Mouse (Mus musculus) urinary bladder, postnatal 0 days (tissue): Measurements from ENCODE around the gene Plekhf1. TPM values are rescaled to one million over a fixed set of nuclear protein-coding genes. Genes with fewer than 3 reads are reported as not detected.

Source experiments
- polyA plus RNA-seq: library from polyadenylated mRNA; unstranded; fragments of >200 nt; fragmentation: Nextera tagmentation; extraction: Ambion mirVana; gene quantifications from 2 replicates; pipeline ENCODE4 v1.2.1, GENCODE M21; 2015

Plekhf1 gene
- polyA plus RNA-seq: 8.9 and 9.8 TPM in 2 replicates

GRCm38 (mm10) chr7:38227900-38228298 lies at the start of gene Plekhf1:
Plekhf1 (minus strand) TSS chr7:38228016.

GRCm38 (mm10) chr7:38270703-38271510 lies 43.1 kb upstream of the Plekhf1 start, which contains the start of gene Pop4:
Pop4 (minus strand) TSS chr7:38271423.

GRCm38 (mm10) chr7:38182962-38183687 lies 44.7 kb downstream of the Plekhf1 start, which contains the start of gene 1600014C10Rik:
1600014C10Rik (plus strand) TSS chr7:38183217.

Other genes starting within 250 kb of the Plekhf1 start
- gene Uri1, start 204.5 kb downstream of the Plekhf1 start, polyA plus RNA-seq: 29.6 and 30.5 TPM in 2 replicates
- 10.6 and 14.5 TPM in 2 replicates for gene Ccne1, start 120.5 kb downstream of the Plekhf1 start, polyA plus RNA-seq
- 30.1 and 33.3 TPM in 2 replicates for gene 1600014C10Rik, start 44.8 kb downstream of the Plekhf1 start, polyA plus RNA-seq
- gene Pop4, start 43.4 kb upstream of the Plekhf1 start, polyA plus RNA-seq: 22.7 and 30.0 TPM in 2 replicates